Mouse (Mus musculus): ENCODE measurements around the gene Slc44a4. TPM values are rescaled to one million over a fixed set of nuclear protein-coding genes. Genes with fewer than 3 reads are reported as not detected.
A peak's percentile ranks its signal among the peaks of the same experiment; 100 is the strongest.
"Not testable (repeated sequence)": the region's sequence is repeated elsewhere in the genome, so short reads cannot be mapped to it uniquely, and the experiment has no call there.

The Slc44a4 gene
- polyA plus RNA-seq, 2 experiments = 0.09 TPM; not detected in 1

DNA sequence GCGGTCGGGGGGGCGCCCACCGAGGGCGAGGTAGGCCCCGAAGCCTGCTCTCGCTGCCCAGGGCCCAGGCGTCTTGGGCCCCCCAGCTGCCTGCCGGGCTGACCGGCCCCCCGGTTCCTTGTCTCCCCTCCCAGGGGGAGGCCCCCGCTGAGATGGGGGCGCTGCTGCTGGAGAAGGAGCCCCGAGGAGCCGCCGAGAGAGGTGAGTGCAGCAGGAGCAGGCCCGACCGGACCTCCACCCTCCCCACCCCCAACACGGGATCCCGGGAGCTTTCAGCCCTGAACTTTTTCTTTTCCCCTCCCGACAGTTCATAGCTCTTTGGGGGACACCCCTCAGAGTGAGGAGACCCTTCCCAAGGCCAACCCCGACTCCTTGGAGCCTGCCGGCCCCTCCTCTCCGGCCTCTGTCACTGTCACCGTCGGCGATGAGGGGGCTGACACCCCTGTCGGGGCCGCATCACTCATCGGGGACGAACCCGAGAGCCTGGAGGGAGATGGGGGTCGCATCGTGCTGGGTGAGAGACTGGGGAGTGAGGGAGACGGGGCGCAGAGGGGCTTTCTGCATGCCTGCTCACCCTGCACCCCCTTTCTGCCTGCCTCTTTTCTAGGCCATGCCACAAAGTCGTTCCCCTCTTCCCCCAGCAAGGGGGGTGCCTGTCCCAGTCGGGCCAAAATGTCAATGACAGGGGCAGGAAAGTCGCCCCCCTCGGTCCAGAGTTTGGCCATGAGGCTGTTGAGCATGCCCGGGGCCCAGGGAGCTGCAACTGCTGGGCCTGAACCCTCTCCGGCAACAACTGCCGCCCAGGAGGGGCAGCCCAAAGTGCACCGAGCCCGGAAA, 15.0 kb upstream of the Slc44a4 start:
- peak overlapping the region; percentile 84 for H3K4me2 ChIP-seq (replicated peaks; ENCODE audit: low read depth, low read length, severe bottlenecking)
- peaks cover 27% of the 10 kb centered on the region for H3K4me1 ChIP-seq (ENCODE audit: control insufficient read depth, insufficient read depth, low read length)
- H3K9ac ChIP-seq (ENCODE audit: low read depth, low read length, severe bottlenecking) = peak overlapping the region; percentile 91
- H3K9me3 ChIP-seq (ENCODE audit: control insufficient read depth, low read length) = no peaks in the 10 kb centered on the region
- H3K27me3 ChIP-seq (ENCODE audit: control insufficient read depth, insufficient read depth, low read length) = no peaks in the 10 kb centered on the region
- peak overlapping the region; percentile 87 for H3K4me3 ChIP-seq (replicated peaks; ENCODE audit: low read length)
- H3K27ac ChIP-seq (replicated peaks; ENCODE audit: low read depth, low read length) = peak overlapping the region; percentile 94
- 2% methylated on average over 26 of the region's 45 CpGs for WGBS
- no peak for TF ChIP-seq POLR2A (IDR thresholded peaks at IDR 0.05; ENCODE audit: borderline replicate concordance, extremely low read depth, insufficient read depth, insufficient read length)
- H3K36me3 ChIP-seq (ENCODE audit: control insufficient read depth, insufficient read depth, low read length) = peaks cover 34% of the 10 kb centered on the region
- DNase-seq (ENCODE audit: low spot score) (no peak), ATAC-seq (ENCODE audit: low FRiP score, low read depth) (no peak)

DNA sequence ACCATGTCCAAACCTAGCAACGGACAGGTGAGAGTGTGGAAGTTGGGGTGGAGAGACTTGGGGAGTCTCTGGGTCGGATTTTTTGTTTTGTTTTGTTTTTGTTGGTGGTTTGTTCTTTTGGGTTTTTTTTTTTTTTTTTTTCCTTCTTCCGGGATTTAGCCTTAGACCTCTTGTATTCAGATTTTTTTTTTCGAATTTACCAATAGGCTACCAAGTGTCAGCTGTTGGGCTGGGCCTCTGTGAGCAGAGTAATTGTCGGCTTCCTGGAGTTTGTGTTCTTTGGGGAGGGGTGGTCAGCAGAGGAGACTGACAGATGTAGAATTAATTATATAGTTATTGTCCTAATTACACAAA, 14.4 kb upstream of the Slc44a4 start:
- Histone ChIP-seq H3K36me3 (ENCODE audit: control insufficient read depth, insufficient read depth, low read length) (peaks cover 40% of the 10 kb centered on the region), H3K4me3 (replicated peaks; ENCODE audit: low read length) (peak overlapping the region; percentile 87), H3K4me1 (ENCODE audit: control insufficient read depth, insufficient read depth, low read length) (peaks cover 27% of the 10 kb centered on the region), H3K27me3 (ENCODE audit: control insufficient read depth, insufficient read depth, low read length) (no peaks in the 10 kb centered on the region), H3K4me2 (replicated peaks; ENCODE audit: low read depth, low read length, severe bottlenecking) (peak overlapping the region; percentile 84), H3K9ac (ENCODE audit: low read depth, low read length, severe bottlenecking) (peak overlapping the region; percentile 91), H3K27ac (replicated peaks; ENCODE audit: low read depth, low read length) (peak overlapping the region; percentile 94; the same call in 1 of the 2 replicates), H3K9me3 (ENCODE audit: control insufficient read depth, low read length) (no peaks in the 10 kb centered on the region)
- no peak for ATAC-seq (ENCODE audit: low FRiP score, low read depth)
- WGBS = 3% methylated on average over 5 of the region's 5 CpGs
- no peak for TF ChIP-seq POLR2A (IDR thresholded peaks at IDR 0.05; ENCODE audit: borderline replicate concordance, extremely low read depth, insufficient read depth, insufficient read length)
- DNase-seq (ENCODE audit: low spot score) = no peak

DNA sequence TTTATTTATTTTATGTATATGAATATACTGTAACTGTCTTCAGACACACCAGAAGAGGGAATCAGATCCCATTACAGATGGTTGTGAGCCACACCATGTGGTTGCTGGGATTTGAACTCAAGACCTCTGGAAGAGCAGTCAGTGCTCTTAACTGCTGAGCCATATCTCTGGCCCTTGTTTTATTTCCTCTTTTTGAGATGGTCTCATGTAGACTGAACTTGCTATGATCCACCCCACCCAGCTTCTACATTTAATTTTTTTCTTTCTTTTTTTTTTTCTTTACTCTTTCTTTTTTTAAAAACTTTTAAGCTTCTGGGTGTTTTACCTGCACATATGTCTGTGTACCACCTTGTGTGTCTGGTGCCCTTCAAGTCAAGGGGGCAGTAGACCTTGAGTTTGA, 13.4 kb upstream of the Slc44a4 start:
- not testable (repeated sequence) for H3K4me2 ChIP-seq (replicated peaks; ENCODE audit: low read depth, low read length, severe bottlenecking); H3K27ac ChIP-seq (replicated peaks; ENCODE audit: low read depth, low read length); DNase-seq (ENCODE audit: low spot score); H3K9me3 ChIP-seq (ENCODE audit: control insufficient read depth, low read length); ATAC-seq (ENCODE audit: low FRiP score, low read depth); H3K9ac ChIP-seq (ENCODE audit: low read depth, low read length, severe bottlenecking); H3K27me3 ChIP-seq (ENCODE audit: control insufficient read depth, insufficient read depth, low read length); H3K4me3 ChIP-seq (replicated peaks; ENCODE audit: low read length)
- Histone ChIP-seq H3K36me3 (ENCODE audit: control insufficient read depth, insufficient read depth, low read length) (peaks cover 50% of the 10 kb centered on the region), H3K4me1 (ENCODE audit: control insufficient read depth, insufficient read depth, low read length) (peaks cover 18% of the 10 kb centered on the region)

DNA sequence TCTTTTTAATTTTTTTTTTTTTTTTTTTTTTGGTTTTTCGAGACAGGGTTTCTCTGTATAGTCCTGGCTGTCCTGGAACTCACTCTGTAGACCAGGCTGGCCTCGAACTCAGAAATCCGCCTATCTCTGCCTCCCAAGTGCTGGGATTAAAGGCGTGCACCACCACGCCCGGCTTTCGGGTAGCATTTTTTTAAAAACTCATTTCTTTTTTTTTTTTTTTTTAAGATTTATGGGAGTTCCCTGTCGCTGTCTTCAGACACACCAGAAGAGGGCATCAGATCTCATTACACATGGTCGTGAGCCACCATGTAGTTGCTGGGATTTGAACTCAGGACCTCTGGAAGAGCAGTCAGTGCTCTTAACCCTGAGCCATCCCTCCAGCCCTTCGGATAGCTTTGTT, 12.3 kb upstream of the Slc44a4 start:
- not testable (repeated sequence) for H3K4me2 ChIP-seq (replicated peaks; ENCODE audit: low read depth, low read length, severe bottlenecking)
- 88% methylated on average over 9 of the region's 10 CpGs for whole genome bisulfite sequencing

DNA sequence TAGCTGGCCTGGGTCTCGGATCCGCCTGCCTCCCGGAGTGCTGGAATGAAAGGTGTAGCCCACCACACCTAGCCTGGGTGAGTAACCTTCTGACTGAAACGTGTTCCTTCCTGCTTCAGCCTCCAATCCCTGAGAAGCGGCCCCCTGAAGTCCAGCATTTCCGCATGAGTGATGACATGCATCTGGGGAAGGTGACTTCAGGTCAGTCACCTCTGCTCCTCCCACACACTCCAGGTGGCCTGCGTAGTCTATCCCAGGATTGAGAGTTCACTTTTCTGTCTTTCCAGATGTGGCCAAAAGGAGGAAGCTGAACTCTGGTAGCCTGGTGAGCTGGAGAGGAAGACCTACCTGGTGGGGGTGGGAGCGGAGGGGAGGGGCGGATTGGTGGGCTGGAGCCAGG, 11.4 kb upstream of the Slc44a4 start:
- Histone ChIP-seq H3K4me3 (replicated peaks; ENCODE audit: low read length) (no peak overlapping the region), H3K9ac (ENCODE audit: low read depth, low read length, severe bottlenecking) (no peak overlapping the region), H3K4me2 (replicated peaks; ENCODE audit: low read depth, low read length, severe bottlenecking) (no peak overlapping the region), H3K36me3 (ENCODE audit: control insufficient read depth, insufficient read depth, low read length) (peaks cover 63% of the 10 kb centered on the region), H3K27ac (replicated peaks; ENCODE audit: low read depth, low read length) (no peak overlapping the region), H3K27me3 (ENCODE audit: control insufficient read depth, insufficient read depth, low read length) (no peaks in the 10 kb centered on the region), H3K4me1 (ENCODE audit: control insufficient read depth, insufficient read depth, low read length) (peaks cover 4% of the 10 kb centered on the region; the same call in 1 of the 2 replicates), H3K9me3 (ENCODE audit: control insufficient read depth, low read length) (no peaks in the 10 kb centered on the region)
- DNase-seq (ENCODE audit: low spot score) = no peak
- WGBS = 87% methylated on average over 9 of the region's 9 CpGs
- no peak for TF ChIP-seq POLR2A (IDR thresholded peaks at IDR 0.05; ENCODE audit: borderline replicate concordance, extremely low read depth, insufficient read depth, insufficient read length)
- no peak for ATAC-seq (ENCODE audit: low FRiP score, low read depth)

More for the DNA sequence above, 12.3 kb upstream of the Slc44a4 start:
- not testable (repeated sequence) for H3K27me3 ChIP-seq (ENCODE audit: control insufficient read depth, insufficient read depth, low read length); H3K27ac ChIP-seq (replicated peaks; ENCODE audit: low read depth, low read length); ATAC-seq (ENCODE audit: low FRiP score, low read depth); H3K4me1 ChIP-seq (ENCODE audit: control insufficient read depth, insufficient read depth, low read length); DNase-seq (ENCODE audit: low spot score); H3K9me3 ChIP-seq (ENCODE audit: control insufficient read depth, low read length); H3K4me3 ChIP-seq (replicated peaks; ENCODE audit: low read length); H3K9ac ChIP-seq (ENCODE audit: low read depth, low read length, severe bottlenecking)
- H3K36me3 ChIP-seq (ENCODE audit: control insufficient read depth, insufficient read depth, low read length) = peaks cover 54% of the 10 kb centered on the region

All from limb, embryonic 14.5 days (tissue).